Mouse (Mus musculus): Measurements from ENCODE around the gene Epha5. TPM values are rescaled to one million over a fixed set of nuclear protein-coding genes. Genes with fewer than 3 reads are reported as not detected.
A peak's percentile ranks its signal among the peaks of the same experiment; 100 is the strongest.

Epha5 gene
- total RNA-seq (2021): 2.2 and 4.5 TPM in 2 replicates
- long read RNA-seq, experiment 1, partial matches to known transcripts: 0 of 2 reads
- long read RNA-seq, experiment 1, other reads (novel, unspliced or antisense): 2 of 2 reads
- long read RNA-seq, experiment 2, partial matches to known transcripts: 1 of 4 reads
- long read RNA-seq, experiment 2, other reads (novel, unspliced or antisense): 3 of 4 reads

DNA sequence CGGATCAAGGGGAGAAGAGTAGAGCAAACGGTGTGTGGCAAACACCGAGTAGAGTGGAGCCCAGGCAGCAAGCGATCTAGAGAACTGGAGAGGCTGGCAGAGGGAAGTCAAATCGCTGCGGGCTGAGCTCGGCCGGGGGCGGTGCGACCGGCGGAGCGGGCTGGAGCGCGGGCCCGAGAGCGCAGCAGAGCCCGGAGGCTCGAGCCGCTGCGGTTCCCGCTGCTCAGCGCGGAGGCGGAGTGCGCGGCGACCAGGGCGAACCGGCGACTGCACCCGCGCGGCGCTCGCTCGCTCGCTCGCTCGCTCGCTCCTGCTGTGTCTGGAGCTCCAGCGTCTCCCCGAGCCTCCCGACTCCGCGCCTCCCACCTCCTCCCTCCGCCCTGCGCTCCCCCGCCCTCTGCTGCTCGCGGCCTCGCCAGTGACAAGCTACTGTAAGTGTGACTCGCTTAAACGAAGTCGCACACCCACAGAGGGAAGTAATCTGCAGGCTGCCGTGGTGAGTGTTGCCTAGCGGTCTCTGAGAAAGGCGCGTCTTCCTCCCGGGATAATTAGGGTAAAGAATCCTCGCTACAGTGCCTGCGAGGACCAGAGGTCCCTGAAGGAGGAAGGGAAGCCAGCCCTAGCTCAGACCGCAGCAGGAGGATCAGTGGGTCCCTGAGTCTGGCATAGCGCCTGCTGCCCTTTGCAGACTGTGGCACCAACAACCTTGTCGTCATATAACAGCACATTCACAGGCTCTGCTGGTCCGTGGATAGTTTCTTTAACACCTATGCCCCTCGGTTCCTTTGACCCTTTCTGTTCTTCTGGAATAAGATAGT, at the start of gene Epha5:
Gene Epha5 (minus strand): TSS at position 321 of the 818 bp plus-strand sequence.
- peak; percentile 78 for DNase-seq

DNA sequence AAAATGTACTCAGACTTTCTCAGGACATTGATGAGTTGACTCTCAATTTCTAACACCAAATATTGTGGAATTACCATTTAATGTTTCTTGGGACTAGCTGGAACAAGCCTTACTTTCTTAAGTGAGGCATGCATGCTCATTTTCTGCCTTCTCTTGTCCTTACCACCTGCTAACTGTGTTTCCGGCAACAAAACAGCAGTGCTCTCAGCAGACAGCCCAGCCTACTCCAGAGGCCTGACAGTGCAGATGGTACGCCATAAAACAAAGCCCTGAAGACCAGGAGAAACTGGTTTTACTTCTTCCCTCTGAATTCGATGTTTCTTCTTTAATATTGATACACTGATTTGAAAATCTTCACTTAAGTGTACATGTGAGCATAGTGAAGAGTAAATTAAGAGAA, 39.0 kb upstream of the Epha5 start:
- no peak for DNase-seq

DNA sequence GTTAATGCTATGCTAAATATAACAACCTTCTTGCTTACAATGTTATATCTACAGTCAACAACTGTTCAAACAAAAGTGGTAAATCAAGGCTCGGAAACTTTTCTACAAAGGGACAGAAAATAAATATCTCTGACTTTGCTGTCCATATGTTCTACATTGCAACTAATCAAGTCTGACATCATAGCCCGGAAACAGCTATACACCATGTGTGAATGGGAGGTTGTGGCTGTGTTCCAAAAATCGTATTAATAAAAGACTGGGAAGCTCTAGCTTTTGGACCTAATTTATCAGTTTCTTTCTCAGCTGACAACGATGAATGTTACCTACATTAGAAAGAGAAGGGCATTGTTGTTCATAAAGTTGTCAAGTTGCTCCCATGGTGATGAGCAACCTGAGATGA, 37.5 kb upstream of the Epha5 start:
- no peak for DNase-seq

DNA sequence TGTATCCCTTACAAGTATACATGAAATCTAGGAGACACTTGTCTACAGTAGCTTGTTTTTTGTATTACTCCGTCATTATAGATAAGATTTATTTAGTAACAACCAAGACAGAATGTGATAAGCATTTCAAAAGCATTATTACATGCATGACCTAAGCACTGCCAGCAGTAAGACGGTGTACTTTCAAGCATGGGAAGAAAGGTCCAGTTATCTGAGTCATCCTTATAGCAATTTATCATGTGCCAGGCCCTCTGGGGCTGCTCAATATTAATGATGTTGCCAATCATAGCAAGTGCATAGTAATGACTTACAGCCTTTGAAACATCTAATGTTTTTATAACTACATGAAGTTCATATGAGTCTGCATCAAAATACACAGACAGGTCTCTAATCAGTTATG, 36.7 kb upstream of the Epha5 start:
- no peak for DNase-seq

DNA sequence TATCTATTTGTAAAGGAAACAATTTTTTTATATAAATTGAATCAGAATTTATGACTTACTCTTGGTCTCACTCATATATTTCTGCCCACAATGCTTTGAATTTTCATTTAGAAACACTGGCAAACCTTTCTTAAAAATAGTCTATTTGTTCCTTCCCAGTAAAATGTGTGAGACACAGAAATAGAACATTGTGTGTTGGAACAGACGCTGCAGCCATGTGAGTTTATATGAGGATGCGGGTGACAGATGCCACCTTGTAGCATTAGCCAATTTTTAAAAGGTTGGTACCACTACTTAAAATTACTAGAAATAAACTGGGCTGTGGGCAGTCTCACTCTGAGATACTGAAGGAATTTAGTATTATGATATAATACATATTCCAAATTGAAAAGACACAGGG, 23.1 kb upstream of the Epha5 start:
- DNase-seq: no peak

DNA sequence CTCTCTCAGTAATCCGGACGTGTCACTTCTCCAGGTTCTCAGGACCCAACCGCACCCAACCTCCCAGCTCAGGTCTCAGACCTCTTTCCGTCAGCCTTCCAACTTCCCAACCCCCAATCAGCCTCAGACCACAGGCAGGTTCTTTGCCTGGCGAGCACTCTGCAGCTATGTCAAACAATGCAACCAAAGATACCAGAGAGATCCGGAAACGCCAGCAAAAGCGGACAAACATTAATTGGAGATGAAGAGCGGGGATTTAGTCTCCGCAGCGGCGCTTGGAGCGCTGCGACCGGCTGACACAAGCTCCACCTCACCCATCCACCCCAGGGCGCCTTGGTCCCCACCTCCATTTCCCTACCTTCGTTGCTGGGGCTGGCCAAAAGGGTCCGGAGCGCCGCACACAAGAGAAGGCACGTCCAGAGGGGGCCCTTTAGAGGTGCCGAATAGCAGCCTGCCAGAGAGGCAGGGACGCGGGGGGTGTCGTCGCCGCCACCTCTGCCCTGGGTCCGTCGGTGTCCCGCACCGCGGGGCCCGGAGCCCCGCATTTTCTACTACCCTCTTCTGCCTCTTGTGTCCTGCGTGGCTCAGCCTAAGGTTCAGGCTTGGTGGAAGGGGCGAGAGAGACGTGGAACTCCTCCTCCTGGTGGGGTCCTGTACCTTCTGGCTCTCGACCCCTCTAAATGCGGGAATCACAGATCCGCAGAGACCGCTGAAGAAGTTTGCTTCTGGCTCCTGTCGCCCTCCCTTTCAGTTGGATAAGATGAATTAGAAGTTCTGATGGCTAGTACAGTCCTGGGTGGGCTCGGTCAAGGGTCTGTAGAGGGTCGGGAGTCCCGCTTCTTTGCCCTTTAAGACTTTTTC, 991 bp downstream of the Epha5 start:
- DNase-seq: no peak

DNA sequence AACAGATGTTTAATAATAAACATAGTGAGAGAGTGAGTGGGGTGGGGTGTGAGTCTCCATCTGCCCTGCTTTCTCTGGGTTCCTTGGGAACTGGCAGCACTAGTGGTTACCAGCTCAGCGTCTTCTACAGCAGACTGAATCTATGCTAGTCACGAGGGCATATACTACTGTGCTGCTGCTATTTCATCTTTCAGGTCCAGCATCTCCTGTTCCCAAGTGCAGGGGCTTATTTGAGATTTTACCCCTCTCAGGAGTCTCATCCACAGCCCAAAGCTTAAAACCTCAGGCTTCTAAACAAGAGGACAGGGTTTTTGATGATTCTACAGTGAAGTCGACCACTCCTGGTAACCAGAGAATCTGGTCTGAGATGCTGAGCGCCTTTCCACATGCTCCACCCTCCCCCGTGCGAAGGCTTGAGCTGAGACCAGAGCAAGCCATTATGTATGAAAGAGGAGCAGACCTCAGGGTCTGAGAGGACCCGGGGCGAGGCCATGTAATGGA, 2.2 kb downstream of the Epha5 start:
- no peak for DNase-seq

DNA sequence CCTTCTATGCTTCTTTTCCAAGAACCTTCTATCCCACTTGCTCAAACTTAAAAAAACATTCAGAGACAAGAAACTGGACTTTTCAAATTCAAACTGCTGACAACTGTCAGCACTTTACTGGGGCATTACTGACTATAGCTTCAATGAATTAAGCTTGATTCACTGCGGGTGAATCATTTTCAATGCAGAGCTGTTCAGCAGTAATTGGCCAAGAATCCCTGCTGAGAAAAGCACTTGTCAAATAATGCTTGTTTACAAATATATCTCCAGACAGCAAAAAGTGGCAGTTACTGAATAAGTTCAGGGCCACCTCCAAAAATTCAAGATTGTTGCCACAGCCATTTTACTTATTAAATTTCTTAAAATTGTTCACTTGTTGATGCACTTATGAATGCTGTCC, 4.2 kb downstream of the Epha5 start:
- no peak for DNase-seq

DNA sequence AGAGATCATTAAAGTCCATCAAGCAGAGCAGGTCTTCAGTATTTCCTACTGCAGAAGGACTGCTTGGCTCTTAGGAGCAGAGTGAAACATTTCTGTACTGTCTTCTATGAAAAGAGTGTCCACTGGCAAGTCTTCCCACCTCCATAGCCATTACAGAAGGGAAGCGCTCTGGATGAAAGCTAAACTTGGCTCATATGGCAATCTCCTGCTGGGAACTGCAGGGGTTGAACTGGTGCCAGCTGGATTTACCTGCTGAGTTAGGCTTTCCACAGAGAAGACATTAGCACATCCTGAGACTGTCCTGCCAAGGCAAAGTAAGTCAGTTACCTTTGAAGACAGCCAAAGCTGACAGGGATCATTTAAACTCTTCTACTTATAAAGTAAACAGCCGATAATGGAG, 8.8 kb downstream of the Epha5 start:
- no peak for DNase-seq

DNA sequence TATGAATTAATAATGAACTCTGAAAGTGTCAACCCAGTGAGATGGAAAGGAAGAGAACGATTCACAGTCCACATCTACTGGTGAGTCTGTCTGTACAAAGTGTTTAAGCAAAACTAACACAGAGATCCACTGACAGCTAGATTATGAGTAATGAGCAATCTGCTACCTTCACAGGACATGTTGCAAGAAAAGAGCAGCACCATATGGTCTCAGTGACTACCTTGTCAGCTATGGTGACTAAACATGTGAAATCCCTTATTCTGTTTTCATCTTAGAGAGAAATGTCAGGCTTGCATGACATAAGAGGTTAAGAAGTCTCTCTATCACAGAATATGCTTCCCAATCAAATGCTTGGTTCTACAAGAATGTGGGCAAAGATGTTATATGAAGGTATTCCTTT, 20.1 kb downstream of the Epha5 start:
- no peak for DNase-seq

DNA sequence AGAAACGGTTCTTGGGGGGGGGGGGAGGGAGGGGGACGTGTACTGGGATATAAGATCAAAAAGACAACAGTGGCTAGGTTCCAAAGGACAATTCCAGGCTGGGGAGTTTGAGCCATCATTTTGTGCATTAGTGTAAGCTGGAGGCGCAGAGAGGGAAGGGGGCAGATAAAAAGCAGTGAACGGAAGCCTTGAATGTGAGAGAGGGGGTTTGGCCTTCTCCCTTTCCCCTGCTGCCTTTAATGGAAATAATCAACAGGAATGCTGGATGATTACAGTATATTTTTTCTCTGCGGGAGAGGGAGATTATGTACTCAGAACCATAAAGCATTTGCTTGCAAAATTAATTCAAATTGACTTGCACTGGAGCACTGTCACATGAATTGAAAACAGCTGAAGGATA, 51.8 kb downstream of the Epha5 start:
- no peak for DNase-seq

DNA sequence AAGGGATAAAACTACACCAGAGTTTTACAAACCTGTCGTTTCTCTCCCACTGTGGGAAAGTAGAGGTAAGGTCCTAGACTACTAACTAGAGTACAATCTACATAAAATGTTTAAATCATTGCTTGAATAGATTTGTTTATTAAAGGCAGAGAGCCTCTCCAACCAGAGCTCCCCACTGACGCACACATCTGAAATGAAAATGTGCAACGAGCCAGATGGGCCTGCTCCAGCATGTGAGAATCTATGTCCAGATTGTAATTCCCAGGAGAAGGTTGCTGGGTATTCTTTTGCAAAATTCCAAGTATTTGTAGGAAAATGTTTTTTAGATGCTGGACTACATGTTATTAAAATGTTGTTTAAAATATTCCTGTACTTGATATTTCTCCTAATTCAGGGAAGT, 57.8 kb downstream of the Epha5 start:
- DNase-seq: no peak

DNA sequence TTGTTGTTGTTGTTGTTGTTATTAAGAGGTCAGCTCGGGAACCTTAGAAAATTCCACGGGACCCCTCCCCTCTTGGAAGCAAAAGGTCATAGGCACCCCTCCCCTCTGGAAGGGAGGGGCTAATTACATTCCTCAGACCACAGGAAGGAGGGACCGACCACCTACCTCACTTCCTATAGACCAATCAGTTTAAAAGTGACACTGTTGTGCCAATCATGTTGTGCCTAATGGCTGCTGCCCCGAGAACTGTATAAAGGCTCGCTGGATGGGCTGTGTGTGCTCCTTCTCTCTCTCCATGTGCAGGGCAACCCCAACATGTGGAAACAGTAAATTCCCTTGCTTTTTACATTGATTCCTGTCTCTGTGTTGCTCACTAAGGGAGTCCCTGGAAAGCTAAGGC, 64.1 kb downstream of the Epha5 start:
- DNase-seq: no peak

DNA sequence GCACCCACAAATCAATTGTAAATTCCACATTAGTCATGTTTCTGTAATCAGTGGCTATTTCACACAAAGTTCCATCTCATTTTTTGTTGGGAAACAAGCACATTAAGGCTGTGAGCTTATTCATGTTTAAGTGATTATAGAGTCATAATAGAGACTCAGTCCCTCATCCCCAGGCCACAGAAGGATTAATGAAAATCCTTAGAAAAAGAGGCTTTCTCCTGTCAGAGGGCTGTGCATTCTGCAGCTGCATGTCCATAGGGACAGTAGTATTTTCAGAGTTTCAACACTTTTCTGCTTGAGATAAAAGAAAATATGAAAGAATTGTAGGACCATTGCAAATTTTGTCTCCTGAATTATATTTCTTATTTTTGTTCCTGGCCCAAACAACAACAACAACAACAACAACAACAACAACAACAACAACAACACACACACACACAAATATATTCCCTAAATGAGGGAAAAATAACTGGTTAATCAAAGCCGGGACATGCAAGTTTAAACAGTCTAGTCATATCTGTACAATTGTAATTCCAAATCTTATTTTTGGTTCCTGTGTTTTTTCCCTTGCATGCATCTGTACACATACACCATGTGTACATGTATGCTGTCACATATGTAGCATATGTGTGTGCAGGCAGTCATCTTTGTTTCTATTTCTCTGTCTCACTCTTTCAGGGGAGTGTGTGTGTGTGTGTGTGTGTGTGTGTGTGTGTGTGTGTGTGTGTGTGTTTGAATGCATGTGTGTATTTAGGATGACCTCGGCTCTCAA, 70.3 kb downstream of the Epha5 start:
- DNase-seq: no peak

DNA sequence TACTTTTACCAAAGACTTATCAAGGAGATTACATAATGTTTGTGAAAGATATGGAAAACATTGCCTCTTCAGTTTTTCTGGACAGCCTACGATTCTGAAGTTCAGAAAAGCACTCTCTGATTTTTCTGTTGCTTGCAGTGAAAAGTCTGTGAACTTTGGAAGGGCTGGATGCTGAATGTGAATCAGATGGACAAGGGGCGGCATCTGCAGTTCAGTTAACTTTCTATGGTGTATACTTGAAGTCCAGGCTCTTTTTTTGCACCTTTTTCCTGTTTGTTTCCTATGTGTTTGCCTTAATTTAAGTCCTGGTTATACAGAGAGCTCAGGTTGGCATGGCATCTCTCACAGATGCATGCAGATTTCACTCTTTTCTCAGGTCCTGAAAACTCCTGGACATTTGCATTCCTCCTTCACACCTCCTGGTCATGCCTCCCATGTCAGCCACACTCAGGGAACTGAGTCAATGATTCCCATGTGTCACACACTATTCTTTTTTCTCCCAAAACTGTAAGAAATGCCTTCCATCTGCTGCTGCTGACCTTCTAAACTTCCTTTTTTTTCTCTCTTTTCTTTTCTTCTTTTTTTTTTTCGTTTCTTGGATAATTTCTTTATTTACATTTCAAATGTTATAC, 81.2 kb downstream of the Epha5 start:
- no peak for DNase-seq

DNA sequence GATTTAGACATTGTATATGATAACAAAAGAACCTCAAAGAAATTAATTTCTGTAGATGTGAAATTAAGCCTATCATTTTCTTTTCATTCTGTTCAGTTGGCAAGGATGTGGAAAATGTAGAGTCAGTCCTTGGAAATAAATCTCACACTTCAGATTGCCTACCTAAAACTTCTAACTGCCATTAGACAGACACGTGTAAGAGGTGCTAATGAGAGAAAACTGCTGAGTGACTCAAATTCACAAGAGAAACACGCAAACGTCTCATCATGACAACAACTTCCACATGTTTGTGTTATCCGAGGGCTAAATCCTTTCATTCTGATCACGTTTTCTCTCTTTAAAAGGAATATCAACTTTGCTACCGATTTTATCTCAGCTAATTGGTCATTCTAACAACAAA, 82.7 kb downstream of the Epha5 start:
- DNase-seq: no peak

DNA sequence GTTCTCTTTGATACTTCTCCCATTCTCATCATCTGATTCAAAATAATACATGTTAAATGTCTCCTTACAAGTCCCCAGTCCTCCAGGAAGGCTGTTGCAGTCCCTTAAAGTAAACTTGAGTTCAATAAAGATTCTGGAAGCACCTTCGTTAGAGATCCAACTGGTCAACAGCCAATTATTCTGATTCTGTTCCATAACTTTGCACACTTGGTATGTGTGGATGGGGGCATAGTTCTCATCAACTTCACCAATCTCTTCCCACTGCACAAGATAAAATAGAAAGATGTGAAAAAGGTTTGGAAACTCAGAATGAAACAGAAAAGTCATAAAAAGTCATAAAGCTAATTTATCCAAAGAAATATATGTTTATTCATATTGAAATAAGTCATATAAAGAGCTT, 85.6 kb downstream of the Epha5 start:
- no peak for DNase-seq

DNA sequence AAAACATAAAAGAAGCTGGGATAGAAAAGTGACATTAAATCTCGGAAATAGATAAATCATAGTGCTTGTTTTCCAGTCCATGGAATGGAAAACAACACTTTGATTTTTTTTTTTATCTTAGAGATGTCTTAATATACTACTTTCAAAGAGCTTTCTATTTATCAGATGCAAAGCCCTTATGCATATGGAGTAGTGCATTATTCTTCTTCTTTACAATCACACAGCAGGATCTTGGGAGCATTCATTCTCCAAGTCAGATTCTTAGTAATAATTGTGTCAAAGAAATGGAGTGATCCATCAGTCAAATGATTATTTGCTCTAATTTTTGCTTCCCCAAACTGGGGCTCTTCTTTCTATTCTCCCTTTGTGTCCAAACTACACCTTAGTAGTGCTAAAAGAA, 96.6 kb downstream of the Epha5 start:
- no peak for DNase-seq

DNA sequence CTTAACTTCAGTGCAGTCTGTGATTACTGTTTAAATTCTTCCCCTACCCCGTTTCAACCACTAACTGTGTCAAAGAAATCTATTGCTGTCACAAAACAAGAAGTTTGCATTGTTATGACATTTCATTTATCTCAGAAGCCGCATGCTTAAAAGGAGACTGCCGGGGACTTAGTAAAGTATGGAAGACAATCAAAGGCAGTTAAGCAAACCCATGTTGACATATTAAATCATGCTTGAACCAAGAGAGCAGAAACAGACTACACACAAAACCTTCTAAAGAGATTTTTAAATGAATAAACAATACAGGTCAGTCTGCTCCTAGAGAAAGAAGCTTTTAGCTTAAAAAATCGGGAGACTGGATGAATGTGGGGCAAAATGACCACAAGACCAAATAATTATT, 97.0 kb downstream of the Epha5 start:
- no peak for DNase-seq

DNA sequence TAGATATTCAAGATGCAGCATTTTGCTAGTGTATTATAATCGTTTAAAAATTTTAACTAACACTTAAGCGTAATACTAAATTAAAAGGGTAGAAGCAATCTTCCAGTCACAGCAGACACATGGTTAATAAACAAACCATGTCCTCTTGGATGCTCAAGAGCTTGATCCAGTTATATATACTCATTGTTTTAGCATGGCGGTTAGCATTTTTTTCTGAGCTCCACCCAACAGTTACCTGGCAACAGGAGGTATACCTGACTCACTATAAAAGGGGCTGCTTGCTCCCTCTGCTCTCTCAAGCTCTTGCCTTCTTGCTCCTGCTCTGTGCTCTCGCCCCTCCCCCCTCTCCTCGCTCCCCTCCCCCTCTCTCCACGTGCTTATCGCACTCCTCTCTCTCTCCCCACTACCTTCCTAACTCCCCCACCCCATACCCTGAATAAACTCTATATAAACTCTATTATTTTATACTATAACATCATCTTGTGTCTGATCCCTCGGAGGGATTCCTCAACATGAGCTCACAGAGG, 98.3 kb downstream of the Epha5 start:
- DNase-seq: no peak

DNA sequence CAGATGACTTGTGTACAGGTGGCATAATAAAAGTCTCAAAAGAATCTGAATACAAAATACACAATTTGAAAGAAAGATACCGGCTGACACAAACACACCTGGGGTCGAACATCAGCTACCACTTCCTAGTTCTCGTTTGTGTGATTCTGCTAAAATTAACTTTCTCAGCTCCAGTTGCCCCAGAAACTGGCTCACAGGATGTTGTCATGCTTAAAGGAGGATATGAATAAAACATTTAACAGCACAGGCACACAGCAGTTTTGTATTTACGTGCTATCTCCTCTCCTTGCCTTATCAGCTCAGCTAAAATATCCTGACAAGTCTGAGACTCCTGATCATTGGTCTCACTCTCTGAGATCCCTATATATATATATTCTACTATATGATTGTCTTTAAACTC, 99.3 kb downstream of the Epha5 start:
- DNase-seq: no peak

DNA sequence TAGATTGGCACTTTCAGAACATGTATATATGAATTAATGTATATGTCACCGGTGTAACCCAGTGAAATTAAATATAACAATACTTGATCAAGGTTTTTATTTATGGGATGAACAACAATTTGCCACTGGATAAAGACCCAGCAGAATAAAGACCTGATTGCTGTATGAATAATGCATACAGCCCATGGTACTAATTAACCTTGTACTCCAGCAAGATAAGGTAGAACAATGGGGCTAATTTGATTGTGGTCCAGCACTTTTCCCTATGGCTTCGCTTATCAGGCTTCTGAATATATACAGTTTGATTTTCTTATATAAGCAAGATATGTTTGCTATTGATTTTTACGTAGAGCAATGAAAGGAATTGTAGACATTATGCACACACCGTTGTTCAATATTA, 103.6 kb downstream of the Epha5 start:
- DNase-seq: no peak

Data from adrenal gland, postnatal 14 days (tissue).